Mouse (Mus musculus) intestine, embryonic 14.5 days (tissue): ENCODE measurements around the gene Fsd1. TPM values are rescaled to one million over a fixed set of nuclear protein-coding genes. Genes with fewer than 3 reads are reported as not detected.

ENCODE experiments used
- ATAC-seq: fragments of 200-750 bp; cut with Nextera tagmentation; replicated peaks from 2 replicates; pipeline ENCODE4 v1.8.0; 2017; ENCODE audit warnings: low read depth, moderate number of reproducible peaks, moderate TSS enrichment, moderate library complexity; ENCODE audit not compliant: low FRiP score, low TSS enrichment
- DNase-seq: peaks from one replicate; pipeline ENCODE4 v3.0.0-alpha.2; 2018; ENCODE audit warnings: low spot score
- H3K27ac ChIP-seq: fragments of 300-500 bp; sonication (generic); 2 replicates; pipeline ENCODE4 v1.5.1; 2014; ENCODE audit warnings: low read depth, mild to moderate bottlenecking, control low read depth
- H3K27me3 ChIP-seq: fragments of 300-500 bp; sonication (generic); replicated peaks from 2 replicates; pipeline ENCODE4 v1.6.1; 2014; ENCODE audit warnings: low read length, control low read depth; ENCODE audit not compliant: control insufficient read depth, insufficient read depth
- H3K36me3 ChIP-seq: fragments of 300-500 bp; sonication (generic); 2 replicates; pipeline ENCODE4 v1.6.1; 2014; ENCODE audit warnings: low read length, control low read depth; ENCODE audit not compliant: control insufficient read depth, insufficient read depth
- H3K4me1 ChIP-seq: fragments of 300-500 bp; sonication (generic); replicated peaks from 2 replicates; pipeline ENCODE4 v1.6.1; 2014; ENCODE audit warnings: low read length, control low read depth, mixed read lengths; ENCODE audit not compliant: control insufficient read depth, insufficient read depth
- H3K4me2 ChIP-seq: fragments of 300-500 bp; sonication (generic); 2 replicates; pipeline ENCODE4 v1.6.1; 2014; ENCODE audit warnings: low read length
- H3K4me3 ChIP-seq: fragments of 300-500 bp; sonication (generic); 2 replicates; pipeline ENCODE4 v1.5.1; 2014; ENCODE audit warnings: low read depth, low read length, control low read depth, mixed read lengths
- H3K9ac ChIP-seq: fragments of 300-500 bp; sonication (generic); 2 replicates; pipeline ENCODE4 v1.6.1; 2014; ENCODE audit warnings: mild to moderate bottlenecking, low read length
- H3K9me3 ChIP-seq: fragments of 300-500 bp; sonication (generic); 2 replicates; pipeline ENCODE4 v1.6.1; 2016; ENCODE audit warnings: low read length, control low read depth; ENCODE audit not compliant: control insufficient read depth
- WGBS: fragments of 180-500 bp; shearing (Covaris S2); extraction: QIAGEN DNeasy Blood & Tissue Kit; methylation state at CpG from one replicate; pipeline ENCODE4 v1.1.7; 2014; 5-methylcytosine and 5-hydroxymethylcytosine counted together
- polyA plus RNA-seq: library from polyadenylated mRNA; unstranded; fragments of >200 nt; fragmentation: Nextera tagmentation; extraction: Ambion mirVana; gene quantifications from 2 replicates; pipeline ENCODE4 v1.2.1, GENCODE M21; 2014

Gene Fsd1
- polyA plus RNA-seq, 1 experiment from 2014 or later: 16.9 TPM

GRCm38 (mm10) chr17:56040857-56041163 lies 54.5 kb downstream of the Fsd1 start:
- Histone ChIP-seq H3K9me3 (no peaks in the 10 kb centered on the region), H3K9ac (peak overlapping the region; percentile 74), H3K27ac (peak overlapping the region; percentile 73), H3K4me2 (peak overlapping the region; percentile 69), H3K4me3 (peak overlapping the region; percentile 61), H3K4me1 (peaks cover 17% of the 10 kb centered on the region), H3K36me3 (peaks cover 30% of the 10 kb centered on the region), H3K27me3 (no peaks in the 10 kb centered on the region)
- DNase-seq (peak; percentile 66), ATAC-seq (no peak)
- 1% methylated on average over 12 of the region's 12 CpGs for WGBS

Other genes starting within 250 kb of the Fsd1 start
- gene Adgre4, start 236.5 kb upstream of the Fsd1 start, polyA plus RNA-seq: 0.41 and 1.0 TPM in 2 replicates
- gene Zfp119a, start 107.6 kb upstream of the Fsd1 start, polyA plus RNA-seq: 7.7 and 8.3 TPM in 2 replicates
- 12.3 and 13.1 TPM in 2 replicates for gene Zfp959, start 94.4 kb upstream of the Fsd1 start, polyA plus RNA-seq
- 4.2 and 5.0 TPM in 2 replicates for gene Zfp119b, start 37.0 kb upstream of the Fsd1 start, polyA plus RNA-seq
- 2.5 and 2.8 TPM in 2 replicates for gene Ebi3, start 33.9 kb upstream of the Fsd1 start, polyA plus RNA-seq
- 18.6 and 23.6 TPM in 2 replicates for gene Yju2, start 27.4 kb upstream of the Fsd1 start, polyA plus RNA-seq
- gene Shd, start 16.0 kb upstream of the Fsd1 start, polyA plus RNA-seq: 13.2 and 18.3 TPM in 2 replicates
- gene Stap2, start 19.1 kb downstream of the Fsd1 start, polyA plus RNA-seq: 24.3 and 25.9 TPM in 2 replicates
- 110 and 115 TPM in 2 replicates for gene Mpnd, start 19.2 kb downstream of the Fsd1 start, polyA plus RNA-seq
- 124 and 129 TPM in 2 replicates for gene Sh3gl1, start 50.1 kb downstream of the Fsd1 start, polyA plus RNA-seq
- gene Chaf1a, start 53.9 kb downstream of the Fsd1 start, polyA plus RNA-seq: 21.0 and 21.8 TPM in 2 replicates
- 32.3 and 43.4 TPM in 2 replicates for gene Ubxn6, start 88.5 kb downstream of the Fsd1 start, polyA plus RNA-seq
- 93.4 and 94.0 TPM in 2 replicates for gene Hdgfl2, start 93.1 kb downstream of the Fsd1 start, polyA plus RNA-seq
- gene Plin4, start 123.3 kb downstream of the Fsd1 start, polyA plus RNA-seq: 0.08 and 0.19 TPM in 2 replicates
- gene Plin5, start 131.1 kb downstream of the Fsd1 start, polyA plus RNA-seq: 0.58 TPM in 2 replicates
- 0.16 TPM in 1 of 2 replicates, not detected in the other for gene Lrg1, start 135.5 kb downstream of the Fsd1 start, polyA plus RNA-seq
- gene Sema6b, start 153.8 kb downstream of the Fsd1 start, polyA plus RNA-seq: 0.86 and 1.3 TPM in 2 replicates
- gene Tnfaip8l1, start 176.0 kb downstream of the Fsd1 start, polyA plus RNA-seq: 11.3 and 14.0 TPM in 2 replicates
- 103 and 111 TPM in 2 replicates for gene Mydgf, start 197.4 kb downstream of the Fsd1 start, polyA plus RNA-seq
- gene Dpp9, start 232.4 kb downstream of the Fsd1 start, polyA plus RNA-seq: 35.4 and 36.2 TPM in 2 replicates